Mouse (Mus musculus) CH12.LX (cell line): ENCODE data around the gene Sim2. TPM values are rescaled to one million over a fixed set of nuclear protein-coding genes. Genes with fewer than 3 reads are reported as not detected.

ENCODE experiments used
- DNase-seq: peaks from one replicate; pipeline ENCODE4 v3.0.0-alpha.2; 2013; ENCODE audit errors: extremely low read depth
- H3K27ac ChIP-seq: 2 replicates; pipeline ENCODE4 v1.5.1; 2012; ENCODE audit warnings: low read depth, mild to moderate bottlenecking, control low read depth, moderate library complexity; ENCODE audit not compliant: insufficient read depth
- H3K27me3 ChIP-seq: replicated peaks from 2 replicates; pipeline ENCODE3; 2012; ENCODE audit warnings: inconsistent platforms
- H3K36me3 ChIP-seq, 2 experiments: replicated peaks in 1 of 2; 2 replicates each; pipeline versions ENCODE3 to v1.6.1; 2012; ENCODE audit warnings: inconsistent platforms in 1 of 2, low read length in 1 of 2, mild to moderate bottlenecking in 1 of 2, mixed read lengths in 1 of 2, moderate library complexity in 1 of 2; ENCODE audit not compliant: control insufficient read depth in 1 of 2, insufficient read depth in 1 of 2
- H3K4me1 ChIP-seq, 2 experiments: 2 replicates each; pipeline ENCODE4 v1.6.1; 2012; ENCODE audit warnings: inconsistent platforms in 1 of 2, moderate library complexity in 1 of 2; ENCODE audit not compliant: insufficient read depth in 2 of 2, control insufficient read depth in 1 of 2
- H3K4me2 ChIP-seq: 2 replicates; pipeline ENCODE4 v1.6.1; 2012; ENCODE audit warnings: low read depth, mild to moderate bottlenecking, control low read depth; ENCODE audit not compliant: poor library complexity, insufficient read depth, severe bottlenecking
- H3K4me3 ChIP-seq, 3 experiments: fragments of 150-350 bp in 1 of 3; sonication (generic) in 1 of 3; replicated peaks in 1 of 3; 2 replicates each; pipeline versions ENCODE3 to v1.5.1; 2011 to 2012; ENCODE audit warnings: low read depth in 2 of 3, low read length in 2 of 3, mild to moderate bottlenecking in 2 of 3, moderate library complexity in 2 of 3, control low read depth in 1 of 3, improper control_type of control experiment in 1 of 3, inconsistent platforms in 1 of 3, mixed read lengths in 1 of 3; ENCODE audit not compliant: poor library complexity in 1 of 3
- H3K79me2 ChIP-seq: replicated peaks from 2 replicates; pipeline ENCODE4 v1.6.1; 2012; ENCODE audit warnings: mild to moderate bottlenecking, moderate library complexity; ENCODE audit not compliant: control insufficient read depth, poor library complexity, insufficient read depth, severe bottlenecking; ENCODE audit errors: extremely low read depth
- H3K9ac ChIP-seq: 2 replicates; pipeline ENCODE4 v1.6.1; 2012; ENCODE audit warnings: low read depth, mild to moderate bottlenecking, control low read depth, moderate library complexity; ENCODE audit not compliant: insufficient read depth
- H3K9me3 ChIP-seq: replicated peaks from 2 replicates; pipeline ENCODE3; 2012; ENCODE audit warnings: low read length, inconsistent platforms, mixed read lengths
- BHLHE40 ChIP-seq: IDR thresholded peaks from 2 replicates; pipeline ENCODE4 v1.6.1; 2011; ENCODE audit warnings: mild to moderate bottlenecking, low read depth, low read length, improper control_type of control experiment
- CTCF ChIP-seq, 2 experiments: IDR thresholded peaks in 1 of 2; conservative IDR thresholded peaks in 1 of 2; 2 replicates each; pipeline ENCODE4 v1.5.1; 2011 to 2012; ENCODE audit warnings: low read depth in 2 of 2, low read length in 2 of 2, improper control_type of control experiment in 1 of 2, inconsistent platforms in 1 of 2, mild to moderate bottlenecking in 1 of 2, moderate library complexity in 1 of 2
- EP300 ChIP-seq: IDR thresholded peaks from 2 replicates; pipeline ENCODE4 v1.6.1; 2011; ENCODE audit warnings: low read length, improper control_type of control experiment
- GABPA ChIP-seq: IDR thresholded peaks from 2 replicates; pipeline ENCODE4 v1.6.1; 2012; ENCODE audit warnings: low read depth, low read length, improper control_type of control experiment, inconsistent platforms; ENCODE audit not compliant: insufficient replicate concordance
- HCFC1 ChIP-seq: IDR thresholded peaks from 2 replicates; pipeline ENCODE4 v1.6.1; 2012; ENCODE audit warnings: low read depth, mild to moderate bottlenecking, inconsistent platforms, low read length, improper control_type of control experiment
- IRF4 ChIP-seq: IDR thresholded peaks from 2 replicates; pipeline ENCODE4 v1.6.1; 2014; ENCODE audit warnings: low read depth, mild to moderate bottlenecking, inconsistent platforms, low read length, improper control_type of control experiment
- MAFK ChIP-seq: IDR thresholded peaks from 2 replicates; pipeline ENCODE4 v1.6.1; 2011; ENCODE audit warnings: low read length, improper control_type of control experiment; ENCODE audit not compliant: insufficient replicate concordance
- MAZ ChIP-seq: IDR thresholded peaks from 2 replicates; pipeline ENCODE4 v1.6.1; 2012; ENCODE audit warnings: low read depth, mild to moderate bottlenecking, inconsistent platforms, low read length, improper control_type of control experiment, moderate library complexity
- MEF2A ChIP-seq: IDR thresholded peaks from 2 replicates; pipeline ENCODE4 v1.6.1; 2014; ENCODE audit warnings: low read depth, mild to moderate bottlenecking, inconsistent platforms, low read length, improper control_type of control experiment, borderline replicate concordance
- MXI1 ChIP-seq: IDR thresholded peaks from 2 replicates; pipeline ENCODE4 v1.6.1; 2011; ENCODE audit warnings: mild to moderate bottlenecking, low read depth, low read length, improper control_type of control experiment
- NELFE ChIP-seq: IDR thresholded peaks from 2 replicates; pipeline ENCODE4 v1.6.1; 2011; ENCODE audit warnings: low read depth, low read length, improper control_type of control experiment
- PAX5 ChIP-seq: IDR thresholded peaks from 2 replicates; pipeline ENCODE4 v1.6.1; 2012; ENCODE audit warnings: low read length, inconsistent platforms, mixed read lengths
- POLR2AphosphoS2 ChIP-seq: IDR thresholded peaks from 2 replicates; pipeline ENCODE4 v1.6.1; 2011; ENCODE audit warnings: low read depth, low read length, improper control_type of control experiment
- RCOR1 ChIP-seq: conservative IDR thresholded peaks from 2 replicates; pipeline ENCODE4 v1.6.1; 2012; ENCODE audit warnings: low read depth, mild to moderate bottlenecking, inconsistent platforms, low read length, improper control_type of control experiment
- SIN3A ChIP-seq: IDR thresholded peaks from 2 replicates; pipeline ENCODE4 v1.6.1; 2012; ENCODE audit warnings: low read length, improper control_type of control experiment, inconsistent platforms
- TBP ChIP-seq: conservative IDR thresholded peaks from 2 replicates; pipeline ENCODE4 v1.6.1; 2011; ENCODE audit warnings: low read depth, low read length, improper control_type of control experiment
- UBTF ChIP-seq: IDR thresholded peaks from 2 replicates; pipeline ENCODE4 v1.6.1; 2012; ENCODE audit warnings: low read depth, mild to moderate bottlenecking, inconsistent platforms, low read length, improper control_type of control experiment, moderate library complexity
- ZMIZ1 ChIP-seq: IDR thresholded peaks from 2 replicates; pipeline ENCODE4 v1.6.1; 2012; ENCODE audit warnings: low read depth, mild to moderate bottlenecking, inconsistent platforms, low read length, improper control_type of control experiment
- ZNF384 ChIP-seq: IDR thresholded peaks from 2 replicates; pipeline ENCODE4 v1.6.1; 2012; ENCODE audit warnings: low read depth, low read length, improper control_type of control experiment, inconsistent platforms
- dilution Hi-C: fragments of 300-500 bp; cut with MboI; formaldehyde crosslinking; loops from 2 replicates; pipeline ENCODE4 v1.14.3; 2020; ENCODE audit warnings: low sequenced_read_pairs; ENCODE audit not compliant: extremely low pct_unique_long_range_greater_than_20kb, extremely low pct_ligation_motif_present
- in situ Hi-C: fragments of 300-500 bp; cut with MboI; formaldehyde crosslinking; loops from 3 replicates; pipeline ENCODE4 v1.14.3; 2019; ENCODE audit warnings: low sequenced_read_pairs, low pct_ligation_motif_present, low pct_unique_long_range_greater_than_20kb, mixed read lengths
- polyA plus RNA-seq: library from polyadenylated mRNA; unstranded; fragments of >175 nt; gene quantifications from 2 replicates; pipeline ENCODE4 v1.2.1, GENCODE M21; 2012; ENCODE audit warnings: low read depth; ENCODE audit not compliant: insufficient read length
- total RNA-seq, 2 experiments: library from RNA; depleted of rRNA; stranded (reverse); fragments of 300-350 nt in 1 of 2; fragments of >200 nt in 1 of 2; gene quantifications; 2 replicates each; pipeline ENCODE4 v1.2.3; 2012 to 2014

Sim2 gene
- total and polyA plus RNA-seq, 3 experiments = not detected

- H3K27me3 ChIP-seq = no peaks in the 10 kb centered on the region
Observed at GRCm38 (mm10) chr16:94086701-94087569, 2.2 kb downstream of the Sim2 start.

DNA sequence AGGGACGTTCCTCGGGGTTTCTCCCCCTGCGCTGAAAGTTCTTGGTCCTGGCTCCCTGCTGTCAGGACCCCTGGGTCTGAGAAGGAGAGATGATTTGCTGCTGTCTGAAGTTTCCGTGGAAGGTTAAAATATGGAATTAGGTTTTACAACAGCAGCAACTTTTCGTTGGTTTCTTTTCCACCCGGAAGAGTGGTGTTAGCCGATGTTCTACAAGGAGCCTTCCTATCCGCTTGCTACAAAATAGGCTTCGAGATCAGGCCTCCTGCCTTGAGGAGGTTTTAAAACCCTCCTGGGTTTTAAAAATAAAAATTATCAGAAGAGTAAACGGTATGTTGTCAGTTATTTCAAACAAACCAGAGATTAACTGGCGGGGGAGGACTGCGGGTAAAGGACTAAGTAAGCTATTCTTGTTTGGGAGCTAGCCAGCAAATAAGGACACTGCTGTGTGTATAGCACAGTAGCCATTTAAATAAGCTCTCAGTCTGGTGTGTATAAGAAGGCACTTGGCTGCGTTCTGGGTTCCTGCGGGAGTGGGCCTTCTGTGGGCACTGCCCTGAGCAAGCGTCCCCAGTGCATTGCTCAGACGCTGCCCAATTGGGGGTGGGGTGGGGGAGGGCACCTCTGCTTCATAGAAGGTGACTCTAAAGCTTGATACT lies 3.0 kb downstream of the Sim2 start:
- Histone ChIP-seq H3K9ac (no peak overlapping the region), H3K27me3 (no peaks in the 10 kb centered on the region), H3K9me3 (peaks cover 38% of the 10 kb centered on the region), H3K79me2 (no peaks in the 10 kb centered on the region), H3K4me2 (no peak overlapping the region), H3K27ac (no peak overlapping the region), H3K36me3 (no peaks in the 10 kb centered on the region), H3K4me3 (no peak overlapping the region), H3K4me1 (no peaks in the 10 kb centered on the region)
- dilution Hi-C loops (no loop called here), in situ Hi-C loops (no loop called here)
- no peak for TF ChIP-seq SIN3A
- DNase-seq = no peak

More at GRCm38 (mm10) chr16:94086701-94087569, 2.2 kb downstream of the Sim2 start:
- DNase-seq = no peak
- peaks cover 38% of the 10 kb centered on the region for H3K9me3 ChIP-seq
- no peaks in the 10 kb centered on the region for H3K36me3 ChIP-seq
- H3K4me1 ChIP-seq = no peaks in the 10 kb centered on the region
- H3K9ac ChIP-seq = no peak overlapping the region
- H3K4me3 ChIP-seq = no peak overlapping the region
- H3K79me2 ChIP-seq = no peaks in the 10 kb centered on the region
- TF ChIP-seq NELFE = no peak
- no peak for TF ChIP-seq SIN3A
- no peak for TF ChIP-seq ZNF384
- TF ChIP-seq RCOR1 = no peak
- no peak for TF ChIP-seq EP300
- TF ChIP-seq MAZ = no peak
- TF ChIP-seq IRF4 = no peak
- TF ChIP-seq, all 38 proteins: peak for 0
- no peak overlapping the region for H3K4me2 ChIP-seq
- dilution Hi-C loops = no loop called here
- H3K27ac ChIP-seq = no peak overlapping the region
- in situ Hi-C loops = no loop called here

GRCm38 (mm10) chr16:94088226-94088748 lies 3.6 kb downstream of the Sim2 start:
- Histone ChIP-seq H3K4me3 (no peak overlapping the region), H3K27ac (no peak overlapping the region)
- dilution Hi-C loops = no loop called here
- no peak for TF ChIP-seq EP300
- TF ChIP-seq POLR2AphosphoS2 = no peak
- no peak for TF ChIP-seq MXI1
- no peak for TF ChIP-seq MAFK
- TF ChIP-seq PAX5 = no peak
- TF ChIP-seq MAZ = no peak
- no peak for TF ChIP-seq CTCF (conservative IDR thresholded peaks at IDR 0.05 in 1 of 2, IDR thresholded peaks at IDR 0.05 in 1 of 2; ENCODE audit: low read depth in 2 of 2, low read length in 2 of 2)
- no peak for TF ChIP-seq HCFC1
- TF ChIP-seq ZMIZ1 = no peak
- no peak for TF ChIP-seq SIN3A
- TF ChIP-seq NELFE = no peak
- no peak for TF ChIP-seq BHLHE40
- no peak for TF ChIP-seq TBP
- no peak for TF ChIP-seq GABPA
- no peak for TF ChIP-seq UBTF
- TF ChIP-seq RCOR1 = no peak
- no peak for TF ChIP-seq MEF2A
- TF ChIP-seq, all 38 proteins: peak for 0
- Histone ChIP-seq H3K9ac (no peak overlapping the region), H3K36me3 (no peaks in the 10 kb centered on the region), H3K27me3 (no peaks in the 10 kb centered on the region), H3K4me1 (no peaks in the 10 kb centered on the region), H3K9me3 (peaks cover 37% of the 10 kb centered on the region), H3K4me2 (no peak overlapping the region), H3K79me2 (no peaks in the 10 kb centered on the region)
- in situ Hi-C loops = no loop called here
- no peak for DNase-seq
